Mouse (Mus musculus) v-Abl transformed pro-B cells (cell line): ENCODE data around the gene Marc1.

ENCODE experiments used
- in situ Hi-C, 2 experiments: fragments of 400-800 bp; cut with MboI; formaldehyde crosslinking; loops; one replicate each; pipeline ENCODE4 v1.15.1; 2025; ENCODE audit not compliant: unreplicated experiment in 2 of 2

Gene Marc1

GRCm38 (mm10) chr1:184771891-184772249, 39.2 kb downstream of the Marc1 start:
- in situ Hi-C loops: no loop called here

GRCm38 (mm10) chr1:184771202-184771890, 39.8 kb downstream of the Marc1 start:
- in situ Hi-C loops: no loop called here

- in situ Hi-C loops: no loop called here
Measured at GRCm38 (mm10) chr1:184763866-184764265, 47.2 kb downstream of the Marc1 start.

GRCm38 (mm10) chr1:184762941-184763340, 48.2 kb downstream of the Marc1 start:
- in situ Hi-C loops: no loop called here

GRCm38 (mm10) chr1:184761988-184762387, 49.1 kb downstream of the Marc1 start:
- in situ Hi-C loops: no loop called here

- in situ Hi-C loops: no loop called here
Measured at GRCm38 (mm10) chr1:184752671-184753070, 58.4 kb downstream of the Marc1 start.

- in situ Hi-C loops: no loop called here
Measured at GRCm38 (mm10) chr1:184750114-184750664, 60.9 kb downstream of the Marc1 start.

GRCm38 (mm10) chr1:184748692-184749152, 62.4 kb downstream of the Marc1 start:
- in situ Hi-C loops: no loop called here

- in situ Hi-C loops: loop anchor here (5.0 to 10.0 kb wide), 3 partner anchors 471 to 1443 kb away; partner anchors contain the start of genes 1700056E22Rik (in 1 of the 2), Aida (in 1 of the 2) and Brox (in 1 of the 2)
Measured at GRCm38 (mm10) chr1:184737876-184738479, 73.1 kb downstream of the Marc1 start.

GRCm38 (mm10) chr1:184737228-184737627, 73.9 kb downstream of the Marc1 start:
- in situ Hi-C loops: loop anchor here (5.0 to 10.0 kb wide), 3 partner anchors 470 to 1442 kb away; partner anchors contain the start of genes 1700056E22Rik (in 1 of the 2), Aida (in 1 of the 2) and Brox (in 1 of the 2)
